Mouse (Mus musculus) heart, embryonic 14.5 days (tissue): Measurements from ENCODE around the gene Sox1. TPM values are rescaled to one million over a fixed set of nuclear protein-coding genes. Genes with fewer than 3 reads are reported as not detected.

Source experiments
- microRNA-seq: library from miRNA; unstranded; fragments of <30 nt; microRNA quantifications from one replicate; pipeline ENCODE4, GENCODE M21; 2016
- polyA plus RNA-seq: library from polyadenylated mRNA; unstranded; fragments of >200 nt; fragmentation: Nextera tagmentation; extraction: Ambion mirVana; gene quantifications from 2 replicates; pipeline ENCODE4 v1.2.1, GENCODE M21; 2014

Gene Sox1
- polyA plus RNA-seq, 1 experiment from 2014 or later: not detected

Small RNAs within 50 kb of the gene (microRNA-seq; reads per million reads assigned to microRNA genes)
- gene Gm25239: not detected

Other genes starting within 250 kb of the Sox1 start
- not detected in 2 replicates for gene A230072I06Rik, start 116.5 kb upstream of the Sox1 start, polyA plus RNA-seq
- not detected in 2 replicates for gene Spaca7, start 177.7 kb downstream of the Sox1 start, polyA plus RNA-seq